Mouse (Mus musculus): ENCODE data around the gene Fbxw10.

The Fbxw10 gene

DNA sequence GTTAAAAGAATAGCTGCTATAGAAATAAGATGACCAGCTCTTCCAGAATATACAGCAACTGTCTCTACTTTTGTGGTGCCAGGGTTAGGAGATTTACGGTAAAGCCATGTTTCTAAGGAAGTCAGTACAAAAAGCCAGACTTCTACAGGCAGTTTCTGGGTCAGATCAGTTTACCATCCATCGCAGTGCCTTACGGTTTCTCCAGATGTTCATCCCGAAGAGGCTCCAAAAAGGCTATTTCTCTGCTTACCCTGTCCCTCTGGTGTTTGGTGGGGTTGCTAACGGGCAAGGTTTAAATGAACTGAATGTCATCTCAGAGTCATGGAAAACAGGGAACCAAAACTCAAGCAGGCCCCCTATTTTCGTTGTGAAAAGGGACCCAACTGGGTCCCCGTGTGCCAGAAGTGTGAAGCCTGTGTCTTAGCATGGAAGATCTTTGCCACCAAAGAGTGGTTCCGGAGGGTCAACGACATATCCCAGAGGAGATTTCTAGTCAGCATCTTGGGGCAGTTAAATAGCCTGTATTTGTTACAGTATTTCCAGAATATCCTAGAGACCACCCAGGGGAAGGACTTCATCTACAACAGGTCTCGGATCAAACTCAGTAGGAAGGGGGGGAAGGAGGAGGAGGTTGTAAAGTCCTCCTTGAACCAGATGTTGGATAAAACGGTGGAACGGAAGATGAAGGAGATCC is at the start of gene Fbxw10:
Fbxw10 (plus strand) TSS at position 109 of the 694 bp plus-strand sequence.
- DNase-seq: peak; percentile 78

DNA sequence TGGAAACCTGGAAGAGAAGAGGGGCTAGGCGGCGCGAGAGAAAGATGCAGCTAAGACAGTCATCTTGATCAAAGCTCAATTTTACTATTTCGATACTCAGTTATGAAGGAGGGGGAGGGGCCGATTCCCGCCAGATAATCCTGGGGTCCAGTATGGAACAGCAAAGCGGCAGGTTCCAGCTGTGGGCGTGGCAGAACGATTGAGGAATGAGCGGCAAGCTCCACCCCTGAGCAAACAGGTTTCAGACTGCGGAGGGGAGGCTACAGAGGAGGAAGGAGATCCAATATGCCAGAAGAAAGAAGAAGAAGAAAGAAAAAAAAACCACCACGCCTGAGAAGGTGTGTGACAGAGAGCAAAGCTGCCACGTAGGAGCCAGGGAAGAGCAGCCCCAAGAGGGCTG is 42.8 kb upstream of the Fbxw10 start:
- no peak for DNase-seq

- no peak for DNase-seq
Measured at GRCm38 (mm10) chr11:62807965-62808364, 38.9 kb upstream of the Fbxw10 start.

DNA sequence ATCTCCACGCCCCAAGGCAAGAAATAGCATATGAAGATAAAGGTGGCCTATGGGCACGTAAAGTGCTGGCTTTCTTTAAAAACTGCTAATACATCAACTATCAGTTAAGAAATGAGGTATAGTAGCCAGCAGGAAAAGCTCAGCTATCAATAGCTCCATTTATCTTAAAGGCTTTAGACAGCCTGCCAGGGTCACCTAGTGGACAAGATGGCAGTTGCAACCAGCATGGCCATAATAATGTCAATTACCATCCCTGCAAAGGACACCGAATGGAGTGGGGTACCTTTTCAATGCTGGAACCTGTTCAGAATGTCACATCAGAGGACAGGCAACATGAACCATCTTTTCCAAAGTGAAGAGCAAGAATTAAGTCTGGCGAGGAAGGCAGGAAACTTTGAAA is 37.7 kb upstream of the Fbxw10 start:
- DNase-seq: peak; percentile 45

- DNase-seq: no peak
Measured at GRCm38 (mm10) chr11:62812268-62812667, 34.6 kb upstream of the Fbxw10 start.

DNA sequence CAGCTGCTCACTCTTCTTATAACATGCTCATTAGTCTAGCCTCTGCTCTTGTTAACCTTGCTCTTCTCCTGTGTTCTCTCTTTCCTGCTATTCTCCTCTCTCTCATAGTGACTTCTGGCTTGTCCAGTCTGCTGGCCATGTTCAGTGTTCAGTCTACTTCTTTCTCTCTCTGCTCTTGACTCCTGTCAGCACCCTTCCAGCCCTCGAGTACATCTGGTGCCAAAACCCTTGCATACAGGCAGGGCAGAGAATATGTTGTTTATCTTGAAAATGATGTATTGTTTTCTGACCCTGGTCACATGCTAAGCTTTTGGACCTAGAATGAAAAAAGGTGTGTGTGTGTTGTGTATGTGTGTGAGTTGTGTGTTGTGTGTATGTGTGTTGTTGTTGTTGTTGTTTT is 33.4 kb upstream of the Fbxw10 start:
- DNase-seq: no peak

GRCm38 (mm10) chr11:62813970-62814624 is 32.8 kb upstream of the Fbxw10 start:
- no peak for DNase-seq

DNA sequence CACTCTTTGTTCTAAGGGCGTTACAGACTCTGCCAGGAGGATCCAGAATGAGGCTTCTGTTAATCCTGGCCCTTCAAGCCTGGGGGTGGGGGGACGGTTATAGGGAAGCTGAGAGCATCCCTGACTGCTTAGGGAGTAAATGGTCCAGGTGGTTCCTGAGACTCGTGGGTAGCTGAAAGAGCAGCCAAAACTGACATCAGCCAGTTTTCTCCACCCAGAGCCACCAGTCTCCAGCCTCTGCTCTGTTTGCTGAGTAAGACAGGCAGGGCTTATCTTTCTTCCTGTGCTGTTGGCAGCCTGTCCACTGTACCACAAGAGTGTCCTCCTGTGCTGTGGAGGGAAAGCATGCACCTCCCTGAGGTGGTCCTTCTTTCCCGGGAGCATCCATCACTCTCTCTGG is 32.2 kb upstream of the Fbxw10 start:
- DNase-seq: no peak

DNA sequence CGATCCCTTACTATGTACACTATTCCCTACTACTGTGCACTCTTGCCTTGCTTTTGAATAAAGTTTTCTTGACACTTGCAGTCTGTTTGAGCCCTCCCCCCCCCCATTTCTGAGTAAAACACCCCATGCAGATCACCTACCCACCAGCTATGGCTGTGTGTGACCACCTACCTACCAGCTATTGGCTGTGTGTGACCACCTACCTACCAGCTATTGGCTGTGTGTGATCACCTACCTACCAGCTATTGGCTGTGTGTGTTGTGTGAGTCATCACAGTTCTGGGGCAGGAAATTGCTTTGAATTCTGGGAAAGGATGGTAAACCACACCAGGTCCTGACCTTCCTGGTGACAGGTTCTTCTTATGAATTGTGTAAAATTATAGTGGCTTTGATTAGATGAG is 31.4 kb upstream of the Fbxw10 start:
- no peak for DNase-seq

DNA sequence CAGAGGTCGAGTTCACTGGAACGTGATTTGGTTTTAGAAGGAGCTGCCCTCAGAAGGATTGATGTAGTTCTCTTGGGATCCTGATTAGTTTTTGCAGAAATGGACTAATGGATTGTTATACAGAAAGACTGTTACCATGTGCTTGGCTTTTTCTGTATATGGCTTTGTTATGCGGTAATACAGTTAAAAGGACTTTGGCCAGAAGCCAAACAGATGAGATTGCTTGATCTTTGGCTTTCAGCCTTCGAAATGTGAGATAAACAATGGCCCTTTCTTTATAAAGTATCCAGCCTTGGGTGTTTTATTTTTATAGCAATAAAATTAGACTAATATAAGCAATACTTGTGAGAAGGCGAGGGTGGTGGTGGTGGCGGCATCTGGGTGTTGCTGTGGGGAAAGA is 30.3 kb upstream of the Fbxw10 start:
- no peak for DNase-seq

GRCm38 (mm10) chr11:62819059-62819686 is 27.7 kb upstream of the Fbxw10 start:
- DNase-seq: no peak

DNA sequence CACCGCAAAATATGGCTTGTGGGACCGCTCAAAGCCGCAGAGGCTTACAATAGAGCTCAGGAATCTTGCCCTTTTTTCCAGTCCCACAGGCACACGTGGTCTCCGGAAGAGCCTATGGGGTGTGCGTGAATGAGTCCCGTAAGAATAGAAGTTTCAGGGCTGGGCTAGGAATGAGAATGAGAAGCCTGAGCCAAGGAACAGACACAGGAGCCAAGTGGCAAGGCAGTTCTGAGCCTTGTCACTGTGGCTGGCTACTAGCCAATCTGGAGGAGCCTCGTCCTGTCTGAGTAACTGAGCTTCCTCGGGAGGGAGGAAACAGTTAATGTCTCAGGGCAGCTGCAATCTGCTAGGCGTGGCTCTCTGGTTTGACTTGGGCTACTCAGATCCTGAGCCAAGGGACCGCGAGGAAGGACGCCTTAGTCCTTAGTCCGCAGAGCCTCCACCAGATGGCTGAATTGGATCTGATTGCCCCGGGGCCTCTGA is 26.8 kb upstream of the Fbxw10 start, which contains the start of gene Trim16:
Trim16 (plus strand) TSS at position 173 of the 483 bp plus-strand sequence.
- DNase-seq: peak; percentile 75

- DNase-seq: peak; percentile 33
Measured at GRCm38 (mm10) chr11:62820661-62821437, 26.0 kb upstream of the Fbxw10 start.

GRCm38 (mm10) chr11:62821893-62822292 is 25.0 kb upstream of the Fbxw10 start:
- DNase-seq: no peak

GRCm38 (mm10) chr11:62824211-62824610 is 22.7 kb upstream of the Fbxw10 start:
- no peak for DNase-seq

- no peak for DNase-seq
Measured at GRCm38 (mm10) chr11:62825222-62826105, 21.4 kb upstream of the Fbxw10 start.

DNA sequence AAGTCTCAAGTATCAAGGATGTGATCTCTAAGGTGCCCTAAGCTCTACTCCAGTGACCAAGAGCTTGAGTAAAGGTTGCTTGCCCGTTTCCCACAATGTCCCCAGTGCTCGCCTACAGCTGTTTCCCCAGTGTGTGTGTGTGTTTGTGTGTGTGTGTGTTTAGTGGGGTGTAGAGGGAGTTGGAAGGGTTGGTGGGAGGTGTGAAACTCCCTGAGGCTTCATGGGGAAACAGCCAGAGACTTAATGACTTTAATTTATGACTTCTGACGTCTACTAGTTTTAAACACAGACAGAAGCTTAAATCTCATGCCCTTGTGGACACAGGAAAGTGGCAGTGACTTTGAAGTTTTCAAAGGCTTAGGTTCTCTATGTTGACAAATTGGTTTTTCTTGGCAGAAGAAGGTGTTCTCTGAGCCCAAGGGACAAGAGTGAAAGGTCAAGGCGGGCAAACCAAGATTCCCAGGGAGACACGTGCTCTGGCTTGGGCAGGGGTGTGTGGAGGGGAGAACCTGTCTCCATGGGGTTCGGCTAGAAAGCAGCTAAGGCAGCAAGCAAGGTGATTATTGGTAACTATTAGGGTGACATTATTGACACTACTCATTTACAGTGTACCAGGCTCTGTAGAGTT is 20.6 kb upstream of the Fbxw10 start:
- no peak for DNase-seq

DNA sequence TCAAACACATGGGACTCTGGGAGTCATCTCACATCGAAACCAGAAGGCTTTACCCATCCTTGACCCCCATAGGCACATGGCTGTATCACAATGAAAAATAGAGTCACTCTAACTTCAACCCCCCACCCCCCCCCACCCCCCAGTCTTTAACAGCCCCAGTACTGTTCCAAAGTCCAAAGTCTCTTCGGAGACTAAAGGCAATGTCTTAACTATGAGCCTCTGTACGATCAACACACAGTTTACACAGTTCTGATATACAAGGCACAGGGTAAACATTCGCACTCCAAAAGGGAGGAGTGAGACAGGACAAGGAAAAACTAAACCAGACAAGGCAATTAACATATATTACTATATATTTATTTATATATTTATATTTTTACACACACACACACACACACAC is 19.7 kb upstream of the Fbxw10 start:
- DNase-seq: no peak

DNA sequence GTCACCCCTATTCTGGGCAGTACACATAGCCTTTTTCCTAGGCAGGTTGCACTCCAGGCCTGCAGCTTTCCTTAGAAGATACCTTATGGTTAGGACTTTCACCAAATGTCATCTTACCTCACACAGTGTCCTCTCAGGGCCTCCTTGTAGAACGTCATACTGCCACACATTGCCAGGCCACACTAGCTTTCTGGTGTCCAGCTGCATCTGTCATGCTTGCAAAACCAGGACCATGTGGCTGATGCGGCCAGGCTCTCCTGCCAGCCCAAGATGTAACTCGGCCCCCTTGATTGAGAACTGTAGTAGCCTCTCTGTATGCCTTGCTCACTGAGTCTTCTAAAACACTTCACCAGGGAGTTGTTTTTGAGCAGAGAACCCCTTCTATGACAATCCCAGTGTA is 19.0 kb upstream of the Fbxw10 start:
- DNase-seq: no peak

- DNase-seq: no peak
Measured at GRCm38 (mm10) chr11:62830387-62830786, 16.5 kb upstream of the Fbxw10 start.

DNA sequence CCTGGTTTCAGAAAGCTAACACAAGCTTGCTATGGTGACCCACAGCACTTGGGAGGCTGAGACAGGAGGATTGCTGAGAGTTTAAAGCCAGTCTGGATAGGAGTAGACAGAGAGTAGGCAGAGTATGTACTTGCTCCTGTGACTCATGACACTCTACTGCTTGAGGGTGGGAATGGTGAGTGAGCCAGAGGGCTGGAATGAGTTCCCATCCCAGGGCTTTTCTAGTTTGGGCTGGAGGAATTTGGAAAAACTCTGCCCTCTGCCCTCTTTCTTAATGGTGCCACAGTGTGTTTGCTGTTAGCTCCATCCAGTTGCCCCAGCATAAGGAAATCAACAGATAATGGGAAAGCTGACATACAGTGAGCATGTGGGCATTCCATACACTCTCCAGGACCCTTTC is 15.0 kb upstream of the Fbxw10 start:
- no peak for DNase-seq

- no peak for DNase-seq
Measured at GRCm38 (mm10) chr11:62844562-62844961, 2.3 kb upstream of the Fbxw10 start.
